Mouse (Mus musculus) embryonic stem cell, embryonic (primary cell): ENCODE measurements around the gene Rab36.

ENCODE experiments used
- CTCF ChIA-PET, 4 experiments: fragments of 300-600 bp in 2 of 4; fragments of 350-600 bp in 2 of 4; sonication (Branson Sonifier 250); formaldehyde crosslinking; loops; one replicate each; lab custom pipeline; 2022; ENCODE audit warnings: inconsistent platforms in 2 of 4; lab: Charles Lee
- POLR2A ChIA-PET, 4 experiments: fragments of 300-600 bp in 2 of 4; fragments of 350-600 bp in 2 of 4; sonication (Branson Sonifier 250); formaldehyde crosslinking; loops; one replicate each; lab custom pipeline; 2022; ENCODE audit warnings: antibody characterized with exemption in 4 of 4, inconsistent platforms in 1 of 4; lab: Charles Lee

Rab36 gene

DNA sequence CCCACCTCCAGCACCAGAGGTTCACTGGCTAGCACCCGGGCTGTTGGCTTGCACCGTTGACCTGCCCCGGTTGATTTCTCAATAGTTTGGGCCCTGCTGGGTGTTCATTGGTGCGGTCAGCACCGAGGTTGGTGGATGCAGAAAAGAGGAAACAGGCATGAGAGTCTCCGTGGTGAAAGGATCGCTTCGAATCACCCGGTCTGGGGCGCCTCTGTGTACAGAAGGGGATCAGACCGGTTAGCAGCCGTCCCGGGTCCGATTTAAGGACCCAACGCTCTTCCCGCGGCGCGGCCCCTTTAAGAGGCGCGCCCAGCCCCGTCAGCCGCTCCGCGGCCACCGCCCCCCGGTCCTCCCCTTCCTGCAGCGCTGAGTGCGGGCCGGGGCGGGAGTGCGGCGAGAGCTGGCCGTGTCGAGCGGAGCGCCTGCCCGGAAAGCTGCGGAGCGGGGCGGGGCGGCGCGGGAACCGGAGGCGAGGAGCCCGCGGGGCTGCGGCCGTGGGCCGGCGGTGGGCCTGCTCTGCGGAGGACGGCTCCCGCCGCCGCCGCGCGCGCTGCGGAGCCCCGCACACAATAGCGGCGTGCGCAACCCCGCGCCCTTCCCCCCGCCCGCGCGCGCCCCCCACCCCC, 23.5 kb downstream of the Rab36 start, which contains the start of gene Bcr:
TSS of gene Bcr (plus strand) at position 376 of the 626 bp plus-strand sequence.
- ChIA-PET POLR2A (interaction anchor here in 3 of 4 experiments (0.6 to 2.7 kb wide), 13 partner anchors 11 to 152 kb away, joined by 3 to 14 read pairs (median 3); partner anchors contain the start of genes Gnaz (in 1 of the 3) and Specc1l (in 1 of the 3)), CTCF (interaction anchor here (0.5 to 6.6 kb wide), 10 partner anchors 86 to 891 kb away, joined by 3 to 68 read pairs (median 4); no protein-coding TSS in a partner anchor)

DNA sequence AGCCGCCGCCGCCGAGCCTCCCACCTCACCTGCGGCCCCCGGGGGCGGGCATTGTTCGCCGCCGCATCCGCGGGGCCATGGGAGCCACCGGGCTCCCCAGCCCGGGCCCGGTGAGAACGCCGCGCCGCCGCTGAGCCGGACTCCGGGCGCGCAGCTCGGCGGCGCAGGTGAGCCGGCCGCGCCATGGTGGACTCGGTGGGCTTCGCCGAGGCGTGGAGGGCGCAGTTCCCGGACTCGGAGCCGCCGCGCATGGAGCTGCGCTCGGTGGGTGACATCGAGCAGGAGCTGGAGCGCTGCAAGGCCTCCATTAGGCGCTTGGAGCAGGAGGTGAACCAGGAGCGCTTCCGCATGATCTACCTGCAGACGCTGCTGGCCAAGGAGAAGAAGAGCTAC, 24.0 kb downstream of the Rab36 start:
- CTCF ChIA-PET: interaction anchor here (1.0 to 6.6 kb wide), 5 partner anchors 90 to 100 kb away, joined by 4 to 68 read pairs (median 29); no protein-coding TSS in a partner anchor
- POLR2A ChIA-PET: interaction anchor here in 2 of 4 experiments (0.7 to 1.8 kb wide), 4 partner anchors 19 to 75 kb away, joined by 3 to 5 read pairs (median 4); no protein-coding TSS in a partner anchor

DNA sequence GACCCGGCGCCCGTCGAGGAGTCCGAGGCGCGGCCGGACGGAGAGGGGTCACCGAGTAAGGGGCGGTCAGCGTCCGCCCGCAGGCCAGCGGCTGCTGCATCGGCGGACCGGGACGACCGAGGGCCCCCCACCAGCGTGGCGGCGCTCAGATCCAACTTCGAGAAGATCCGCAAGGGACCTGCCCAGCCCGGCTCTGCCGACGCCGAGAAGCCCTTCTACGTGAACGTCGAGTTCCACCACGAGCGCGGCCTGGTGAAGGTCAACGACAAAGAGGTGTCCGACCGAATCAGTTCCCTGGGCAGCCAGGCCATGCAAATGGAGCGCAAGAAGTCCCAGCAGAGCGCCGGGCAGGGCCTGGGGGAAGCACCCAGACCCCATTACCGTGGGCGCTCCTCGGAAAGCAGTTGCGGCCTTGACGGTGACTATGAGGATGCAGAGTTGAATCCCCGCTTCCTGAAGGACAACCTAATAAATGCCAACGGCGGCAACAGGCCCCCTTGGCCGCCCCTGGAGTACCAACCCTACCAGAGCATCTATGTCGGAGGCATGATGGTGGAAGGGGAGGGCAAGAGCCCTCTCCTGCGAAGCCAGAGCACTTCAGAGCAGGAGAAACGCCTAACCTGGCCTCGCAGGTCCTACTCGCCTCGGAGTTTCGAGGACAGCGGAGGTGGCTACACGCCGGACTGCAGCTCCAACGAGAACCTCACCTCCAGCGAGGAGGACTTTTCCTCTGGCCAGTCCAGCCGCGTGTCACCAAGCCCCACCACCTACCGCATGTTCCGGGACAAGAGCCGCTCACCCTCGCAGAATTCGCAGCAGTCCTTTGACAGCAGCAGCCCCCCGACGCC, 24.7 kb downstream of the Rab36 start:
- ChIA-PET CTCF (interaction anchor here (1.0 to 6.6 kb wide), 5 partner anchors 90 to 99 kb away, joined by 4 to 68 read pairs (median 29); no protein-coding TSS in a partner anchor), POLR2A (interaction anchor here in 1 of 4 experiments (1.1 to 1.2 kb wide), 2 partner anchors 24 to 57 kb away, joined by 3 to 4 read pairs; no protein-coding TSS in a partner anchor)

DNA sequence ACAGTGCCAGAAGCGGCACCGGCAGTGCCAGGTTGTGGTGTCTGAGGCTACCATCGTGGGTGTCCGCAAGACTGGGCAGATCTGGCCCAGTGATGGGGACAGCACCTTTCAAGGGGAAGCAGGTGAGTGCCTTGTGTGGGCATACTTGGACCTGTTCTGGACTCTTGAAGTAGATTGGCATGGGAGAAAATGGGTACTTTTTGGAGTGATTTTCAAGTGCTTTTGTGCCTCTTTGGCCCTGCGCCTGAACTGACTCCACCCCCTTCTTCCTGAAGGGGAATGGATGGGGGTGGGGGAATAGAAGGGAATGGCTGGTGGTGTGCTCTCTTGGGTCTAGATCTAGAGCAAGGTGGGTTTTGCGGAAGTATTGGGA, 25.3 kb downstream of the Rab36 start:
- POLR2A ChIA-PET: no interaction called here

DNA sequence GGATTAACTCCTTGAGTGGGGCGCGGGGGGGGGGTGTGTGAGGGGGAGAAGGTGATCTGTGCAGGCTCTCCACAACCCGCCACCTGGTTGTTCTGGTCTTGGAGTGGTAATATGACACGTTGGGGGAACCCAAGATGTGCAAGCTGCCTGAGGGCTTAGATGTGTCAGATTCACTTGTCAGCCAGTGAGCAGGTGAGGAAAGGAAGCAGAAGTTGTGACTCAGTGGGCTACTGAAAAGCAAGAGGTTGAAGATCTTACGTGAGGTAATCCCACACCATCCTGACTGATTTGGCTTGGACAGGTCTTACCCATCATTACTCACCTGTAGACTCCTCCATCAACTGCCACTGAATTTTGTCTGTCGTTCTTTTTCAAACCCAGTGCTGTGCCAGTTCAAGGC, 25.8 kb downstream of the Rab36 start:
- CTCF ChIA-PET: interaction anchor here in 1 of 4 experiments (1.4 kb wide), 1 partner anchor 88 kb away, joined by 3 read pairs; no protein-coding TSS in a partner anchor

More for the DNA sequence above, 25.3 kb downstream of the Rab36 start:
- CTCF ChIA-PET: no interaction called here

DNA sequence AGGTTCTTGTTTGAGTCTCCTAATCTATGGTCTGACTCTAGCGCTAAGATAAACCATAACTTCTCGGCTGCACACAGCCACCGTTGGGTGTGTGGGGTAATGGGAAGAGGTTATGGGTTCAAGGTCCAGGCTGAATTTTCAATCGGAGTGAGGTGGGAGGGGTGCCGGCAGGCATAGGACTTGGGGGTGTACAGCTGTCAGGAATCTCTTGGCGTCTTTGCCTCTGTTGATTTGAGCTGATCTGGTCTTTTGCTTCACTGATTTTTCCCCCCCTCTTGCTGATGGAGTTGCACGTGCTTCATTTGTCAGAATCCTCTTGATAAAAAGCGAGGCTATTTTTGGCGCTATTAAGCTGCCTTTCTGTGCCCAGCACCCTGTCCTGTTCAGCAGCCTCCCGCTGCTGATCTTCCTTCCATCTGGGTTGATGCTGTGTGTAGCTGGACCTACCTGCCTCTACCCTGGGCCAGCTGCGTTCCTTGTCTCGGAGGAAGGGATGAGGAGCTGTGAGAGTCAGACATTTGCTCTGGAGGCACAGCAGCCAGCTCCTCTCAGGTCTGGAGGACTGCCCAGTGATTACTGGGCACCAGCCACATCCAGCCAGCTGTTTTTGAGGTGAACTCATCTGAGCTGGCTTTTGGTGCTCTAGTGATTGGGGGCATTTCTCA, 26.6 kb downstream of the Rab36 start:
- ChIA-PET POLR2A (interaction anchor here in 1 of 4 experiments (0.6 to 1.1 kb wide), 3 partner anchors 19 to 701 kb away, joined by 3 to 6 read pairs (median 3); partner anchors contain the start of gene Cabin1), CTCF (interaction anchor here in 1 of 4 experiments (1.0 to 1.4 kb wide), 2 partner anchors 87 to 88 kb away, joined by 3 read pairs; no protein-coding TSS in a partner anchor)

More for the DNA sequence above, 25.8 kb downstream of the Rab36 start:
- POLR2A ChIA-PET: no interaction called here

DNA sequence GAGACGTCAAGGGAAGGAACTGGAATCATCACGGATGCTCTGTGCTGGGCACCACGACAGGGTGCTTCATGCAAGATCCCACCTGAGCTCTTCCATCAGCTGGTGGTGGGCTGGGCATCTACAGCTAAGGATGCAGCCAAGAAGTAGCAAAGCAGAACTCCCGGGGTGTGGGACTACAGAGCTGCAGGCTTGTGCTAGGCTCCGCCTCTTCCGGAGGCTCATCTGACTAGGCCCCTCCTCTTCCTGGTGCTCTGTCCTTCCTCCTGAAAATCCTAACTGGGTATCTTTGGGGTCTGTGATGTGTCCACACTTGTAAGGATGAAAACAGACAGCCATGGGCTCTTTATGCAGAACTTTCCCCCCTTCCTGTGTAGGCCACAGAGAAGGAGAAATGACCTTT, 28.8 kb downstream of the Rab36 start:
- ChIA-PET CTCF (interaction anchor here in 2 of 4 experiments (1.1 kb wide), 2 partner anchors 86 kb away, joined by 3 to 4 read pairs; no protein-coding TSS in a partner anchor), POLR2A (no interaction called here)

DNA sequence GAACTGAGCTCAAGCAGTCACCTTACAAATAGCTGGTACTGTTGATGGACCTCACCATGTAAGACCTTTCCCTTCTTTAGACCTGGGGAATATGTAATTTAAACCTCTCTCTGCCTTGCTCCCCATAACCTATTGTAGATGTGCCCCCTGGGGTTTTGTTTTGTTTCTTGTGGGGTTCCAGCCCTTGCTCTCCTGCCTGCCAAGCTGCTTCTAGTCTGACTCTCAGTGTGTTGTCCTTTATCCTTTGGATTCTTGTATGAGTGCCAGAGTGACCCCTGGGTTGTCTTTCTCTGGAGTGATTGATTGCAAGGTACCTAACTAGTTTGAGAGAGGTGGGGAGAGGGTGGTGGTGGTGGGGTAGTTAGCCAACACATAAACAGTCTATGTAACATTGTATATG, 30.6 kb downstream of the Rab36 start:
- ChIA-PET CTCF (interaction anchor here in 1 of 4 experiments (1.7 kb wide), 1 partner anchor 84 kb away, joined by 4 read pairs; no protein-coding TSS in a partner anchor), POLR2A (no interaction called here)

DNA sequence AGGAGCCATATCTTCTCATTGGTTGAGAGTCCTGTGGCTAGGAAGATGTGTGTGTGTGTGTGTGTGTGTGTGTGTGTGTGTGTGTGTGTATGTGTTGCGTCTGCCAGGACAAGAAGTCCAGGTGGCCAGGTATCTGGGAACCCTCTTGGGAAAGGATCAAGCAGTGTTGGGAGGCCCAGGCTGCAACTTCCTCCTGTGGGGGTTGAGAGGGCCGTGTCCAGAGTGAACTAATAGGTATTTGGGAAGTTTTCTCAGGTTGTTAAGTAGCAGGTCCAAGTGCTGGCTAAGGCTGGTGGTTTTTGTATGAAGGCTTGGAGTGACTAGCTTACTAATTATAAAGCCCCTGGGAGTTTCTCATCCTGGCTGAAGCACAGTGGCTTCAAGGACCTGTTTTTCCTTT, 31.2 kb downstream of the Rab36 start:
- CTCF ChIA-PET: interaction anchor here in 2 of 4 experiments (1.6 to 1.7 kb wide), 2 partner anchors 83 kb away, joined by 4 read pairs; no protein-coding TSS in a partner anchor
- POLR2A ChIA-PET: no interaction called here

DNA sequence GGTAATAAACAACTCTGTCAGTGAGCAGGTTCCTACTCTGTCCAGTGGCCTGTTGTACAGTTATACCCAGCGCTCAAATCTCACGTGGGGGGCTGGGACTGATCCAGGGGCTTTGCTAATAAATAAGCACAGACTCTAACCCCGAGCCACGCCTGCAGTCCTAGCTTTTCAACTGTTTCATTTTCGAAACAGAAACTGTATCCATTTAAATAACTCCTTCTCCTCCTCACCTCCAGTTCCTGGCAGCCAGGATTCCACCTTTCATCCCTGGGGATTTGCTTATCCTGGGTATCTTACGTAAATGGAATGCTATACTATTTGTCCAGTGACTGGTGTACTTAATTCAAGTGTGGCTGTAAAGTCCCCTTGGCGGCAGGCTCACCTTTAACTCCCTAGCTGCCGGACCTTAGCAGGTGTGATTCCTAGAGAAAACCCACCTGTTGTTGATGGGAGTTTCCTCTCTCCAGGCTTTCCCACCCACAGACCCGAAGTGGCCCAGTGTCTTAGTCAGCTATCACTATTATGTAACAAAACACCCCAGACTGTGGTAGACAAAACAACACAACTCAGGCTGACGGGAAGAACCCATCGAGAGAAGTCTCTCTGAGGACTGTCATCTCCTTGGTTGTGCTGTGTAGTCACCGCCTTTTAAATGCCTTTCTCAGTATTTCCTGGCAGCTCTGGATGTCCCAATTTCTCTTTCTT, 31.9 kb downstream of the Rab36 start:
- CTCF ChIA-PET: interaction anchor here in 2 of 4 experiments (1.6 to 1.7 kb wide), 2 partner anchors 82 kb away, joined by 4 read pairs; no protein-coding TSS in a partner anchor
- POLR2A ChIA-PET: interaction anchor here in 1 of 4 experiments (2.0 kb wide), 1 partner anchor 16 kb away, joined by 7 read pairs; no protein-coding TSS in a partner anchor

DNA sequence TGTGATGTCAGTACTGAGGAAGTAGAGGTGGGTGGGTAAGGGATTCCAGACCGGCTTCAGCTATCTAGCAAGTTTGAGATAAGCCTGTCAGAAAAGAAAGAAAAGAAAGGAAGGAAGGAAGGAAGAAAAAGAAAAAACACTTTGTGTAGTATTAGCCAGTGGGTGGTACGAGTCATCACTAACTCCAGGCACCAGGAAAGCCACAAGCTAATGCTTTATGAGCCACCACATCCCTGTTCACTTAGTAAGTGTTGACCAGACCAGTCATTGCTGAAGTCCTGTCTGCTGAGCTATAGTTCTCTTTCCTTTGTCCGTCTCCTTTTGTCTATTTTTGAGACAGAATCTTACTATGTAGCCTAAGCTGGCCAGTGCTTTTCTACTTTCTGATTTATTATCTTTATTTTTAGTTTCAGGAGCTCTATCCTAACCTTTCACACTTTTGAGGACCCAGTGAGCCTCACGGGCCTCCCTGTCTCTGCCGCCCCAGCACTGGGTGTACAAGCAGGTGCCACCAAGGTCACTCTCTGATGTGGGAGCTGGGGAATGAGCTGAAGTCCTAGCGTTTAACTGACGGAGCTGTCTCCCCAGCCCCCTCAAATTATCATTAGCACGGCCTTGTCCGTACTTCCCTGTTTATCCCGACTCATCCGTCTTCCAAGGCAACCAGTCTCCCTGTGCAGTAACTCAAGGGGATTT, 33.6 kb downstream of the Rab36 start:
- POLR2A ChIA-PET: interaction anchor here in 2 of 4 experiments (0.6 to 2.0 kb wide), 5 partner anchors 14 to 60 kb away, joined by 3 to 7 read pairs (median 3); no protein-coding TSS in a partner anchor
- CTCF ChIA-PET: interaction anchor here in 2 of 4 experiments (0.6 to 2.4 kb wide), 3 partner anchors 13 to 81 kb away, joined by 3 to 8 read pairs (median 4); no protein-coding TSS in a partner anchor

DNA sequence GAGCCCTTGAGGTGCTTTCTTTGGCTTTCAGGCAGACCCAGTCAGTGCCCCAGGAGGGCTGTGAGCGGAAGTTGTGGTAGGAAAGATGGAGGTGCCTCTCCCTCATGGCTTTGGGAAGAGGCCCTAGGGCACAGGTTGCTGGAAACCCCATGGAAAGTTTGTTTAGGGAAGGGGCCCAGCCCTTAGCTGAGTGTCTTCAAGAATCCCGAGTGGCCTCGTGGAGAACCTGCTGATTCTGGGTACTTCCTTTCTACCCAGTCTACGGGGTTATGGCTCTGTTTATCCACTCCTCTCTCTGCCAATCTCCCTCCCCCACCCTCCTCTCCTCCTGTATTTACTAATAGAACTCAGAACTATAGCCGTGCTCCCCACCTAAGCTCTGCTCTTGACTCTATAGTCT, 38.8 kb downstream of the Rab36 start:
- ChIA-PET POLR2A (interaction anchor here in 2 of 4 experiments (0.6 to 0.7 kb wide), 2 partner anchors 76 to 139 kb away, joined by 3 read pairs; no protein-coding TSS in a partner anchor), CTCF (interaction anchor here in 1 of 4 experiments (0.7 to 1.1 kb wide), 2 partner anchors 16 to 76 kb away, joined by 3 read pairs; no protein-coding TSS in a partner anchor)

DNA sequence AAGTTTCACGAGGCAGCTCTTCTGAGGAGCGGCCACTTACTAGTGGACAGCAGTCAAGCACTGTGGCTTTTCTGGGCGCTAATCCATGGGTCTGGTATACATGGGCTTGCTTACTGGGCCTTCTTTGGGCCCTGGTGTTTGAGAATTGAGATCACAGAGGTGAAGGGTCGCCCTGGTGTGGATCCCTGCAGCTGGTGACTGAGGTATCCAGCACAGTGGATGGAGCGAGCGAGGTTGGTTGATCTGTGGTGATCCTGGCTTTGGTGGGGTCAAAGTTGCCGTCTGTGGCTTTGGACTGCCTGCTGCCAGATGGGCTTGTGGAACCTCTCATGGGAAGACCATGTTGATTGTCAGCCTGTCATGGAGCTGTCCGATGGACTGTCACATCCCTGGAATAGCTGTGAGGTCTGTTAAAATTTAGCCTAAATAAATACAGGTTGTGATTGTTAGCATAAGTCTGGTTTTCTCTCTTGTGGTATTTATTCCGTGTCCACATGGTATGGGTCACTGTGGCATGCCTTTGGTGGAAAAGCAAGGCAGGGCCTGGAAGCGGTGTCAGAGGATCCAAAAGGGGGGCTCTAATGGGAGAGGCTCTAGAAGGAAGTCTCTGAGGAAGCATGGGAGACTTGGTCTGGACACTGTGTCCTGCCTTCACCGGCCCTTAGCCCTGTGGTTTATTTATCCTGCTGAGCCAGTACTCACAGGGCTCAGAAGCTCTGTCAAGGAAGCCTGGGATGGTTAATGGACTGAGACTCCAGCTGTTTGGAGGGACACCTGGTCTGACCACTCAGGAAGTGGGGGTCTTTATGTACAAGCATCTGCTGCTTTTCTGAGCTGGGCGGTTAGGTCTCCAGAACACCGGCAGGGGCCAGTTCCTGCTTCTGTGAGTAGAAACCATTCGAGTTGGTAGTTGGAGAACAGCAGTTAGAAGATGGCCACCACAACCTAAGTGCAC, 41.6 kb downstream of the Rab36 start:
- CTCF ChIA-PET: no interaction called here
- POLR2A ChIA-PET: interaction anchor here in 1 of 4 experiments (1.0 kb wide), 1 partner anchor 14 kb away, joined by 5 read pairs; no protein-coding TSS in a partner anchor

DNA sequence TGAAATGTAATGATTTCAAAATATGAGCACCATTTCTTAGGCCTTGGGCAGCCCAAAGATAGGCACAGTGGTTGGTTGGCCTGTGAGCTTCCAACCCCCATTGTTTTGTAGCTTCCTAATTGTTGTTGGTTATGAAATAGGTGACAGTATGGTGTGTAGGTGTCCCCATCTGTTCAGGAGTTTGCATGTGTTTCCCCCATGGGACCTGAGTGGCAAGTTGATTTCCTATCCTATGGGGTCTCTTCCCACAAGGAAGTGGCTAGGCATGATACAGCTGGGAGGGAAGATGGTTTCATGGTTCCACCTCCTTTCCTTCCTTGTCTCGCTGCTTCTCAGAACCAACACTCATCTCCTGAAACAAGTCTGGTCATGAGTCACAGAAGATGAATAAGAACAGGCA, 48.5 kb downstream of the Rab36 start:
- POLR2A ChIA-PET: interaction anchor here in 1 of 4 experiments (2.2 kb wide), 1 partner anchor 16 kb away, joined by 7 read pairs; no protein-coding TSS in a partner anchor

DNA sequence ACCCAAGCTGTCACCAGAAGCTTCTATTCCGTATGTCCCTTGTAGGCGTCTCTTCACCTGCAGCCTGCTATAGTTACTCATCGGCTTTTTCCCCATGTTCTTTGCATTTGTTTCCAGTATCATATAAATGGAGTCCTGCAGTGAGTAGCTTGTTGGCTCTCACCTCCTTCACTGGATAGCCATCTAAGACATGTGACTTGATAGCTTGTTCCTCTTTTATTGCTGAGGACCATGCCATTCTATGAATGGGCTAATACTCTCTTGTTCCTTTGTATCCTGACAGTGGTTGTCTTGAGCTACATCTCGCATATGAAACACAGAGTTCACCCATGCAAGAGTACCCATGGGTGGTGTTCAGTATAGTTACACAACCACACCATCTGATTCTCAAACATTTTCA, 51.6 kb downstream of the Rab36 start:
- ChIA-PET POLR2A (interaction anchor here in 2 of 4 experiments (1.0 to 5.8 kb wide), 3 partner anchors 10 to 16 kb away, joined by 5 to 31 read pairs (median 5); no protein-coding TSS in a partner anchor), CTCF (interaction anchor here in 2 of 4 experiments (0.6 to 1.7 kb wide), 2 partner anchors 63 to 163 kb away, joined by 4 read pairs; no protein-coding TSS in a partner anchor)

More for the DNA sequence above, 48.5 kb downstream of the Rab36 start:
- CTCF ChIA-PET: interaction anchor here in 1 of 4 experiments (0.5 kb wide), 1 partner anchor 66 kb away, joined by 3 read pairs; no protein-coding TSS in a partner anchor
